Mouse (Mus musculus): Measurements from ENCODE around the gene Slc2a9. TPM values are rescaled to one million over a fixed set of nuclear protein-coding genes. Genes with fewer than 3 reads are reported as not detected.

Gene Slc2a9
- total and polyA plus RNA-seq, 2 experiments from 2014 or later: 0.93 to 1.3 TPM

DNA sequence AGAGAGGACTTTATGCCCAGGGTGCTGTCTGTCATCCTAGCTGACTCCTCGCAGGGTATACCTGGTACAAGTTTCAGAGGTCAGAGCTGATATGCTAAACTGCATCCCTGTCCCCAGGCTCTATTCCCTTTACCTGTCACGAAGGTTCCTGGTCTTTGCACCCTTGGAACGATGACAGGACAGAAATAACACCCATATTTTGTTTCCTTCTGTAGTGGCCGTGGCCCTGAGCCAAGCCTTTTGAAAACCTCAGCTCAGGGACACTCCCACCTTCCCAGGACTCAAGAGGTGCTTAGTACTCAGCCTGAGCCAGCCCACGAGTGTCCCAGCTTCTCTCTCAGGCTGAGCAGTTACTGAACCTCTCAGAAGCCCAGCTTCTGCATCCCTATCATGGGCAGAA is 4.5 kb downstream of the Slc2a9 start:
- H3K36me3 ChIP-seq (ENCODE audit: insufficient read depth, low read length): no peaks in the 10 kb centered on the region
- no peak for DNase-seq (ENCODE audit: low spot score)

GRCm38 (mm10) chr5:38496491-38497057 is 6.4 kb downstream of the Slc2a9 start:
- no peak overlapping the region for H3K4me2 ChIP-seq (ENCODE audit: low read depth, low read length, poor library complexity, severe bottlenecking)
- ATAC-seq (ENCODE audit: low FRiP score) (no peak), DNase-seq (ENCODE audit: low spot score) (no peak)
- no peaks in the 10 kb centered on the region for H3K9me3 ChIP-seq (ENCODE audit: low read length)
- no peak for TF ChIP-seq CTCF (IDR thresholded peaks at IDR 0.05)
- WGBS: 82% methylated on average over 8 of the region's 8 CpGs
- H3K36me3 ChIP-seq (ENCODE audit: insufficient read depth, low read length): no peaks in the 10 kb centered on the region
- no peak overlapping the region for H3K4me3 ChIP-seq (ENCODE audit: low read depth, low read length)
- no peaks in the 10 kb centered on the region for H3K27me3 ChIP-seq (ENCODE audit: insufficient read depth, low read length)
- no peak overlapping the region for H3K27ac ChIP-seq (ENCODE audit: low read depth, low read length)
- no peaks in the 10 kb centered on the region for H3K4me1 ChIP-seq (ENCODE audit: insufficient read depth, low read length)
- no peak overlapping the region for H3K9ac ChIP-seq (replicated peaks; ENCODE audit: low read length, poor library complexity, severe bottlenecking)

More for the DNA sequence above, 4.5 kb downstream of the Slc2a9 start:
- Histone ChIP-seq H3K4me3 (ENCODE audit: low read depth, low read length) (no peak overlapping the region), H3K9ac (replicated peaks; ENCODE audit: low read length, poor library complexity, severe bottlenecking) (no peak overlapping the region), H3K27me3 (ENCODE audit: insufficient read depth, low read length) (no peaks in the 10 kb centered on the region), H3K9me3 (ENCODE audit: low read length) (no peaks in the 10 kb centered on the region), H3K4me2 (ENCODE audit: low read depth, low read length, poor library complexity, severe bottlenecking) (no peak overlapping the region), H3K4me1 (ENCODE audit: insufficient read depth, low read length) (no peaks in the 10 kb centered on the region), H3K27ac (ENCODE audit: low read depth, low read length) (no peak overlapping the region)
- no peak for TF ChIP-seq CTCF (IDR thresholded peaks at IDR 0.05)
- 72% methylated on average over 5 of the region's 5 CpGs for WGBS
- ATAC-seq (ENCODE audit: low FRiP score): no peak

DNA sequence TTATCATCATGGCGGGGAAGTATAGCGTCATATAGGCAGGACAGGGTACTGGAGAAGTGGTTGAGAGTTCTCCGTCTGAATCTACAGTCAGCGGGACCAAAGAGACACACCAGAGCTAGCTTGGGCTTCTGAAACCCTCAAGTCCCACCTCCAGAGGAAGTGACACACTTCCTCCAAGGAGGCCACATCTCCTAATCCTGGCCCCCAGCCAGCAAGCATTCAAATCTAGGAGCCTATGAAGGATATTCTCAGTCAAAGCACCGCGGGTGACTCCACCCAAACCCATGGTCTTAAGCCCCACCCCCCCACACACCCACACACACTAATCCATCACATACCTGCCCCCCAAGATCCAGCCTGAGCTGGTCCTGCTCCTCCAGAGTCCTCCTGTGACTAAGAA is 9.1 kb downstream of the Slc2a9 start:
- 96% methylated on average over 6 of the region's 6 CpGs for WGBS
- H3K4me2 ChIP-seq (ENCODE audit: low read depth, low read length, poor library complexity, severe bottlenecking): no peak overlapping the region
- no peak overlapping the region for H3K27ac ChIP-seq (ENCODE audit: low read depth, low read length)
- H3K27me3 ChIP-seq (ENCODE audit: insufficient read depth, low read length): no peaks in the 10 kb centered on the region
- no peak overlapping the region for H3K9ac ChIP-seq (replicated peaks; ENCODE audit: low read length, poor library complexity, severe bottlenecking)
- no peak for TF ChIP-seq CTCF (IDR thresholded peaks at IDR 0.05)
- H3K4me3 ChIP-seq (ENCODE audit: low read depth, low read length): no peak overlapping the region
- no peaks in the 10 kb centered on the region for H3K36me3 ChIP-seq (ENCODE audit: insufficient read depth, low read length)
- H3K9me3 ChIP-seq (ENCODE audit: low read length): no peaks in the 10 kb centered on the region
- no peaks in the 10 kb centered on the region for H3K4me1 ChIP-seq (ENCODE audit: insufficient read depth, low read length)
- ATAC-seq (ENCODE audit: low FRiP score) (no peak), DNase-seq (ENCODE audit: low spot score) (no peak)

DNA sequence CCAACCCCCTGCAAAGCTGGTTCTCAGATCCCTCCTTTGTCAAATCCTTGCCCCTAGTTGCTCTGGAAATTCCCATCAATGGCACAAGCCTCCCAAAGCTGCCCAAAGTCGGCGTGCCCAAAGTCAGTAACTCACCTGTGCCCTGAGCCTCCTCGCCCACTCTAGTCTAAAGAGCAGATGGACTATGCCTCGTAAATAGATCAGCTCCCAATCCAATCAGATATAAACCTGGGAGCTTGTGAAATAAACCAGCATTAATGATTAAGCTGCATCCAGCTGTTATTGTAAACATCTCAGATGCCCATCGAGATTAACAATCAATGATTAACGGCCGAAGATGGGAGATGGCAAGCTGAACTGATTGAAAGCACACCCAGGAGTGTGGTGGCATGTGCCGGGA is 11.2 kb downstream of the Slc2a9 start:
- no peak for DNase-seq (ENCODE audit: low spot score)
- H3K4me3 ChIP-seq (ENCODE audit: low read depth, low read length): no peak overlapping the region

GRCm38 (mm10) chr5:38489739-38490138 is 13.2 kb downstream of the Slc2a9 start:
- no peak for ATAC-seq (ENCODE audit: low FRiP score)
- H3K36me3 ChIP-seq (ENCODE audit: insufficient read depth, low read length): no peaks in the 10 kb centered on the region
- H3K4me2 ChIP-seq (ENCODE audit: low read depth, low read length, poor library complexity, severe bottlenecking): no peak overlapping the region
- no peak overlapping the region for H3K4me3 ChIP-seq (ENCODE audit: low read depth, low read length)
- no peak overlapping the region for H3K27ac ChIP-seq (ENCODE audit: low read depth, low read length)
- DNase-seq (ENCODE audit: low spot score): no peak
- no peaks in the 10 kb centered on the region for H3K4me1 ChIP-seq (ENCODE audit: insufficient read depth, low read length)
- H3K9me3 ChIP-seq (ENCODE audit: low read length): no peaks in the 10 kb centered on the region
- WGBS: 89% methylated on average over 4 of the region's 4 CpGs
- TF ChIP-seq CTCF (IDR thresholded peaks at IDR 0.05): no peak
- no peaks in the 10 kb centered on the region for H3K27me3 ChIP-seq (ENCODE audit: insufficient read depth, low read length)
- H3K9ac ChIP-seq (replicated peaks; ENCODE audit: low read length, poor library complexity, severe bottlenecking): no peak overlapping the region

More for the DNA sequence above, 11.2 kb downstream of the Slc2a9 start:
- no peak for ATAC-seq (ENCODE audit: low FRiP score)
- Histone ChIP-seq H3K4me1 (ENCODE audit: insufficient read depth, low read length) (no peaks in the 10 kb centered on the region), H3K9me3 (ENCODE audit: low read length) (no peaks in the 10 kb centered on the region), H3K9ac (replicated peaks; ENCODE audit: low read length, poor library complexity, severe bottlenecking) (no peak overlapping the region), H3K36me3 (ENCODE audit: insufficient read depth, low read length) (no peaks in the 10 kb centered on the region), H3K27me3 (ENCODE audit: insufficient read depth, low read length) (no peaks in the 10 kb centered on the region), H3K27ac (ENCODE audit: low read depth, low read length) (no peak overlapping the region), H3K4me2 (ENCODE audit: low read depth, low read length, poor library complexity, severe bottlenecking) (no peak overlapping the region)
- TF ChIP-seq CTCF (IDR thresholded peaks at IDR 0.05): no peak
- 87% methylated on average over 8 of the region's 8 CpGs for WGBS

GRCm38 (mm10) chr5:38488673-38489615 is 14.0 kb downstream of the Slc2a9 start:
- Histone ChIP-seq H3K27ac (ENCODE audit: low read depth, low read length) (no peak overlapping the region), H3K9ac (replicated peaks; ENCODE audit: low read length, poor library complexity, severe bottlenecking) (no peak overlapping the region), H3K9me3 (ENCODE audit: low read length) (no peaks in the 10 kb centered on the region), H3K4me1 (ENCODE audit: insufficient read depth, low read length) (no peaks in the 10 kb centered on the region), H3K36me3 (ENCODE audit: insufficient read depth, low read length) (no peaks in the 10 kb centered on the region), H3K4me2 (ENCODE audit: low read depth, low read length, poor library complexity, severe bottlenecking) (no peak overlapping the region), H3K4me3 (ENCODE audit: low read depth, low read length) (no peak overlapping the region), H3K27me3 (ENCODE audit: insufficient read depth, low read length) (no peaks in the 10 kb centered on the region)
- no peak for DNase-seq (ENCODE audit: low spot score)
- no peak for ATAC-seq (ENCODE audit: low FRiP score)
- WGBS: 89% methylated on average over 20 of the region's 20 CpGs
- TF ChIP-seq CTCF (IDR thresholded peaks at IDR 0.05): no peak
